Mouse (Mus musculus): ENCODE measurements around the gene Frmd6. TPM values are rescaled to one million over a fixed set of nuclear protein-coding genes. Genes with fewer than 3 reads are reported as not detected.
A peak's percentile ranks its signal among the peaks of the same experiment; 100 is the strongest.

Frmd6 gene
- polyA plus RNA-seq, 1 experiment from 2014 or later = 15.6 TPM

- WGBS = 81% methylated on average over 4 of the region's 4 CpGs
- no peaks in the 10 kb centered on the region for H3K9me3 ChIP-seq
- no peak for ATAC-seq (ENCODE audit: low FRiP score)
Measured at GRCm38 (mm10) chr12:70834043-70834442, 8.7 kb downstream of the Frmd6 start.

GRCm38 (mm10) chr12:70835004-70835403, 9.7 kb downstream of the Frmd6 start:
- Histone ChIP-seq H3K4me1 (no peaks in the 10 kb centered on the region), H3K4me2 (no peak overlapping the region), H3K9ac (no peak overlapping the region), H3K9me3 (no peaks in the 10 kb centered on the region), H3K4me3 (replicated peaks) (no peak overlapping the region), H3K27me3 (no peaks in the 10 kb centered on the region), H3K36me3 (replicated peaks) (no peaks in the 10 kb centered on the region), H3K27ac (no peak overlapping the region)
- ATAC-seq (ENCODE audit: low FRiP score) = no peak
- WGBS = 79% methylated on average over 5 of the region's 5 CpGs

More at GRCm38 (mm10) chr12:70834043-70834442, 8.7 kb downstream of the Frmd6 start:
- H3K36me3 ChIP-seq (replicated peaks) = no peaks in the 10 kb centered on the region
- no peaks in the 10 kb centered on the region for H3K27me3 ChIP-seq
- H3K9ac ChIP-seq = no peak overlapping the region
- H3K4me2 ChIP-seq = no peak overlapping the region
- H3K4me3 ChIP-seq (replicated peaks) = no peak overlapping the region
- no peak overlapping the region for H3K27ac ChIP-seq
- 0 out of 2 replicates have a peak, but pooled peaks cover 4% of the 10 kb centered on the region for H3K4me1 ChIP-seq

GRCm38 (mm10) chr12:70837792-70838321, 12.5 kb downstream of the Frmd6 start:
- Histone ChIP-seq H3K9ac (no peak overlapping the region), H3K36me3 (replicated peaks) (no peaks in the 10 kb centered on the region), H3K27ac (no peak overlapping the region), H3K4me1 (no peaks in the 10 kb centered on the region), H3K4me3 (replicated peaks) (no peak overlapping the region), H3K9me3 (no peaks in the 10 kb centered on the region; the same call in 1 of the 2 replicates), H3K27me3 (no peaks in the 10 kb centered on the region), H3K4me2 (no peak overlapping the region)
- 86% methylated on average over 12 of the region's 12 CpGs for WGBS
- ATAC-seq (ENCODE audit: low FRiP score) = no peak

- H3K4me3 ChIP-seq (replicated peaks) = no peak overlapping the region
- no peaks in the 10 kb centered on the region for H3K27me3 ChIP-seq
- no peak overlapping the region for H3K4me2 ChIP-seq
- no peak overlapping the region for H3K27ac ChIP-seq
- WGBS = 90% methylated on average over 2 of the region's 2 CpGs
- no peak overlapping the region for H3K9ac ChIP-seq
- ATAC-seq (ENCODE audit: low FRiP score) = no peak
- H3K4me1 ChIP-seq = no peaks in the 10 kb centered on the region
- H3K36me3 ChIP-seq (replicated peaks) = no peaks in the 10 kb centered on the region
- H3K9me3 ChIP-seq = no peaks in the 10 kb centered on the region; the same call in 1 of the 2 replicates
Measured at GRCm38 (mm10) chr12:70845371-70845770, 20.1 kb downstream of the Frmd6 start.

- no peaks in the 10 kb centered on the region for H3K4me1 ChIP-seq
- no peak overlapping the region for H3K27ac ChIP-seq
- no peaks in the 10 kb centered on the region for H3K27me3 ChIP-seq
- H3K4me3 ChIP-seq (replicated peaks) = no peak overlapping the region
- H3K9me3 ChIP-seq = no peaks in the 10 kb centered on the region
- no peak for ATAC-seq (ENCODE audit: low FRiP score)
- H3K9ac ChIP-seq = no peak overlapping the region
- H3K4me2 ChIP-seq = no peak overlapping the region
- H3K36me3 ChIP-seq (replicated peaks) = no peaks in the 10 kb centered on the region
- WGBS = 89% methylated on average over 9 of the region's 9 CpGs
Measured at GRCm38 (mm10) chr12:70849024-70849423, 23.7 kb downstream of the Frmd6 start.

GRCm38 (mm10) chr12:70849517-70850291, 24.4 kb downstream of the Frmd6 start:
- no peak overlapping the region for H3K9ac ChIP-seq
- H3K36me3 ChIP-seq (replicated peaks) = no peaks in the 10 kb centered on the region
- H3K4me3 ChIP-seq (replicated peaks) = no peak overlapping the region
- ATAC-seq (ENCODE audit: low FRiP score) = no peak
- no peaks in the 10 kb centered on the region for H3K4me1 ChIP-seq
- no peak overlapping the region for H3K4me2 ChIP-seq
- 84% methylated on average over 11 of the region's 11 CpGs for WGBS
- no peaks in the 10 kb centered on the region for H3K9me3 ChIP-seq
- no peak overlapping the region for H3K27ac ChIP-seq
- H3K27me3 ChIP-seq = no peaks in the 10 kb centered on the region

GRCm38 (mm10) chr12:70851342-70851960, 26.1 kb downstream of the Frmd6 start:
- no peak for ATAC-seq (ENCODE audit: low FRiP score)
- no peak overlapping the region for H3K4me3 ChIP-seq (replicated peaks)
- 51% methylated on average over 7 of the region's 7 CpGs for whole genome bisulfite sequencing

GRCm38 (mm10) chr12:70853026-70853425, 27.7 kb downstream of the Frmd6 start:
- H3K27ac ChIP-seq = no peak overlapping the region
- 61% methylated on average over 6 of the region's 6 CpGs for WGBS
- H3K4me1 ChIP-seq = no peaks in the 10 kb centered on the region
- no peaks in the 10 kb centered on the region for H3K9me3 ChIP-seq
- ATAC-seq (ENCODE audit: low FRiP score) = no peak
- no peak overlapping the region for H3K4me3 ChIP-seq (replicated peaks)
- no peak overlapping the region for H3K4me2 ChIP-seq
- no peaks in the 10 kb centered on the region for H3K36me3 ChIP-seq (replicated peaks)
- H3K9ac ChIP-seq = no peak overlapping the region
- H3K27me3 ChIP-seq = no peaks in the 10 kb centered on the region

More at GRCm38 (mm10) chr12:70851342-70851960, 26.1 kb downstream of the Frmd6 start:
- Histone ChIP-seq H3K9me3 (no peaks in the 10 kb centered on the region), H3K27ac (no peak overlapping the region), H3K4me2 (no peak overlapping the region), H3K9ac (no peak overlapping the region), H3K4me1 (no peaks in the 10 kb centered on the region), H3K36me3 (replicated peaks) (no peaks in the 10 kb centered on the region), H3K27me3 (no peaks in the 10 kb centered on the region)

- 82% methylated on average over 6 of the region's 6 CpGs for WGBS
- H3K4me2 ChIP-seq = no peak overlapping the region
- no peaks in the 10 kb centered on the region for H3K27me3 ChIP-seq
- H3K4me1 ChIP-seq = no peaks in the 10 kb centered on the region
- H3K9me3 ChIP-seq = no peaks in the 10 kb centered on the region
- H3K36me3 ChIP-seq (replicated peaks) = no peaks in the 10 kb centered on the region
- no peak overlapping the region for H3K4me3 ChIP-seq (replicated peaks)
- H3K9ac ChIP-seq = no peak overlapping the region
- H3K27ac ChIP-seq = no peak overlapping the region
- ATAC-seq (ENCODE audit: low FRiP score) = no peak
Measured at GRCm38 (mm10) chr12:70855678-70856077, 30.4 kb downstream of the Frmd6 start.

GRCm38 (mm10) chr12:70856776-70857175, 31.5 kb downstream of the Frmd6 start:
- no peaks in the 10 kb centered on the region for H3K4me1 ChIP-seq
- no peaks in the 10 kb centered on the region for H3K9me3 ChIP-seq
- no peak overlapping the region for H3K4me2 ChIP-seq
- H3K27me3 ChIP-seq = no peaks in the 10 kb centered on the region
- no peak overlapping the region for H3K27ac ChIP-seq
- H3K9ac ChIP-seq = no peak overlapping the region
- ATAC-seq (ENCODE audit: low FRiP score) = no peak
- H3K4me3 ChIP-seq (replicated peaks) = no peak overlapping the region
- no peaks in the 10 kb centered on the region for H3K36me3 ChIP-seq (replicated peaks)
- WGBS = 93% methylated on average over 4 of the region's 4 CpGs

GRCm38 (mm10) chr12:70863281-70863680, 38.0 kb downstream of the Frmd6 start:
- WGBS = 84% methylated on average over 7 of the region's 7 CpGs
- Histone ChIP-seq H3K9ac (no peak overlapping the region), H3K4me2 (no peak overlapping the region), H3K27me3 (no peaks in the 10 kb centered on the region), H3K9me3 (no peaks in the 10 kb centered on the region), H3K36me3 (replicated peaks) (no peaks in the 10 kb centered on the region), H3K27ac (no peak overlapping the region), H3K4me3 (replicated peaks) (no peak overlapping the region), H3K4me1 (peaks cover 10% of the 10 kb centered on the region; the same call in 1 of the 2 replicates)
- ATAC-seq (ENCODE audit: low FRiP score) = no peak

GRCm38 (mm10) chr12:70867780-70868179, 42.5 kb downstream of the Frmd6 start:
- H3K27ac ChIP-seq = 0 out of 2 replicates have a peak overlapping the region, but pooled peaks have one; percentile 31
- no peak overlapping the region for H3K4me2 ChIP-seq
- no peaks in the 10 kb centered on the region for H3K27me3 ChIP-seq
- H3K9me3 ChIP-seq = no peaks in the 10 kb centered on the region
- no peaks in the 10 kb centered on the region for H3K36me3 ChIP-seq (replicated peaks)
- 24% methylated on average over 3 of the region's 3 CpGs for WGBS
- no peak overlapping the region for H3K4me3 ChIP-seq (replicated peaks)
- ATAC-seq (ENCODE audit: low FRiP score) = no peak
- no peak overlapping the region for H3K9ac ChIP-seq
- peaks cover 22% of the 10 kb centered on the region for H3K4me1 ChIP-seq

All from forebrain, embryonic 12.5 days (tissue).